Mouse (Mus musculus) midbrain, embryonic 14.5 days (tissue): ENCODE measurements at regions not wholly inside any gene's neighbourhood (a gene's known extent, or its start where the extent isn't known, plus 50 kb on each side); places are given as distances from the start of the nearest gene placed in this dataset.

Experiments used
- ATAC-seq: fragments of 200-750 bp; cut with Nextera tagmentation; 2 replicates; pipeline ENCODE4 v1.8.0; 2017; ENCODE audit warnings: moderate number of reproducible peaks, moderate library complexity; ENCODE audit not compliant: low FRiP score, low TSS enrichment
- DNase-seq: peaks from one replicate; pipeline ENCODE4 v3.0.0-alpha.2; 2015
- H3K27ac ChIP-seq: fragments of 300-500 bp; sonication (generic); replicated peaks from 2 replicates; pipeline ENCODE4 v1.5.1; 2014; ENCODE audit warnings: mild to moderate bottlenecking, low read depth, low read length, moderate library complexity
- H3K27me3 ChIP-seq: fragments of 300-500 bp; sonication (generic); 2 replicates; pipeline ENCODE4 v1.6.1; 2014; ENCODE audit warnings: low read length, control low read depth, mixed read lengths; ENCODE audit not compliant: control insufficient read depth, insufficient read depth
- H3K36me3 ChIP-seq: fragments of 300-500 bp; sonication (generic); 2 replicates; pipeline ENCODE4 v1.6.1; 2014; ENCODE audit warnings: low read length, control low read depth; ENCODE audit not compliant: control insufficient read depth, insufficient read depth
- H3K4me1 ChIP-seq: fragments of 300-500 bp; sonication (generic); 2 replicates; pipeline ENCODE4 v1.6.1; 2014; ENCODE audit warnings: mild to moderate bottlenecking, antibody characterized with exemption, low read length, control low read depth; ENCODE audit not compliant: control insufficient read depth, insufficient read depth
- H3K4me2 ChIP-seq: fragments of 300-500 bp; sonication (generic); 2 replicates; pipeline ENCODE4 v1.6.1; 2014; ENCODE audit warnings: mild to moderate bottlenecking, low read length, moderate library complexity
- H3K4me3 ChIP-seq: fragments of 300-500 bp; sonication (generic); replicated peaks from 2 replicates; pipeline ENCODE4 v1.5.1; 2014; ENCODE audit warnings: low read depth, low read length
- H3K9ac ChIP-seq: fragments of 300-500 bp; sonication (generic); replicated peaks from 2 replicates; pipeline ENCODE4 v1.6.1; 2014; ENCODE audit warnings: mild to moderate bottlenecking, low read length, moderate library complexity
- H3K9me3 ChIP-seq: fragments of 300-500 bp; sonication (generic); 2 replicates; pipeline ENCODE4 v1.6.1; 2016; ENCODE audit warnings: low read length, control low read depth, mixed read lengths; ENCODE audit not compliant: control insufficient read depth
- WGBS: fragments of 180-500 bp; shearing (Covaris S2); extraction: QIAGEN DNeasy Blood & Tissue Kit; methylation state at CpG from one replicate; pipeline ENCODE4 v1.1.7; 2014; 5-methylcytosine and 5-hydroxymethylcytosine counted together

DNA sequence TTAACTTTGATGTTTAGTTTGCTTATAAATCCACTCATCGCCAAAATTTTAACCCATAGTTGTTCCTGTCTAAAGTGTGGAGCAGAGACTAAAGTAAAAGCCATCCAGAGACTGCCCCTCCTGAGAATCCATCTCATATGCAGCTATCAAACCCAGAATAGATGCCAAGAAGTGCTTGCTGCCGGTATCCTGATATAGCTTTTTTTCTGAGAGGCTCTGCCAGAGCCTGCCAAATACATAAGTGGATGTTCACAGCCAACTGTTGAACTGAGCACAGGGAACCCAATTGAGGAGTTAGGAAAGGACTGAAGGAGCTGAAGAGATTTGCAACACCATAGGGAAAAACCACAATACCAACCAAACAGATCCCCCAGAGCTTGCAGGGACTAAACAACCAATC, 600.3 kb downstream of the Hdgfl1 start:
- H3K27ac ChIP-seq = no peak overlapping the region
- no peaks in the 10 kb centered on the region for H3K9me3 ChIP-seq
- DNase-seq (no peak), ATAC-seq (no peak)
- H3K4me1 ChIP-seq = no peaks in the 10 kb centered on the region
- H3K9ac ChIP-seq = no peak overlapping the region
- H3K4me3 ChIP-seq = no peak overlapping the region
- no peaks in the 10 kb centered on the region for H3K27me3 ChIP-seq
- H3K4me2 ChIP-seq = no peak overlapping the region
- H3K36me3 ChIP-seq = no peaks in the 10 kb centered on the region
- WGBS = 78% methylated on average over 2 of the region's 2 CpGs

DNA sequence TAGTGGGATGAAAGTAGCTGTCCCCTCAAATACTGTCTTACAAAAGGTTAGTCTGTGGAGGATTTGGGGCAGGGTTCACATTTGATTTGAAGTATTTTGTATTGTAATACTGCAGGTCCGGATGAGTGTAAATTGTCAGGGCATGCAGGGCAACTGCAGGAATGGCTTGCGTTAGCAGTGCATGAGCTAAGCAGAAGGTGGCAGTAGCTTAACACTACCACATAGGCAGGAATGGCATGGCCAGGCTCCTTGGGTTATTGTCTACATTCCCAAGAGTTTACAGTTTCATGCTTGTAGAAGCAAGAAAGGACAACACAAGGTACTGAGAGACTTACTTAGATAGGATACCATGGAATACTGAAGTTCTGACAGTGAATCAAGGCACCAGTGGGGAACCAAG, 611.3 kb downstream of the Hdgfl1 start:
- 71% methylated on average over 2 of the region's 2 CpGs for WGBS
- Histone ChIP-seq H3K4me2 (no peak overlapping the region), H3K36me3 (no peaks in the 10 kb centered on the region), H3K9ac (no peak overlapping the region), H3K4me3 (no peak overlapping the region), H3K27me3 (no peaks in the 10 kb centered on the region), H3K4me1 (peaks cover 8% of the 10 kb centered on the region; the same call in 1 of the 2 replicates), H3K27ac (no peak overlapping the region), H3K9me3 (no peaks in the 10 kb centered on the region)
- ATAC-seq (no peak), DNase-seq (peak; percentile 42)

DNA sequence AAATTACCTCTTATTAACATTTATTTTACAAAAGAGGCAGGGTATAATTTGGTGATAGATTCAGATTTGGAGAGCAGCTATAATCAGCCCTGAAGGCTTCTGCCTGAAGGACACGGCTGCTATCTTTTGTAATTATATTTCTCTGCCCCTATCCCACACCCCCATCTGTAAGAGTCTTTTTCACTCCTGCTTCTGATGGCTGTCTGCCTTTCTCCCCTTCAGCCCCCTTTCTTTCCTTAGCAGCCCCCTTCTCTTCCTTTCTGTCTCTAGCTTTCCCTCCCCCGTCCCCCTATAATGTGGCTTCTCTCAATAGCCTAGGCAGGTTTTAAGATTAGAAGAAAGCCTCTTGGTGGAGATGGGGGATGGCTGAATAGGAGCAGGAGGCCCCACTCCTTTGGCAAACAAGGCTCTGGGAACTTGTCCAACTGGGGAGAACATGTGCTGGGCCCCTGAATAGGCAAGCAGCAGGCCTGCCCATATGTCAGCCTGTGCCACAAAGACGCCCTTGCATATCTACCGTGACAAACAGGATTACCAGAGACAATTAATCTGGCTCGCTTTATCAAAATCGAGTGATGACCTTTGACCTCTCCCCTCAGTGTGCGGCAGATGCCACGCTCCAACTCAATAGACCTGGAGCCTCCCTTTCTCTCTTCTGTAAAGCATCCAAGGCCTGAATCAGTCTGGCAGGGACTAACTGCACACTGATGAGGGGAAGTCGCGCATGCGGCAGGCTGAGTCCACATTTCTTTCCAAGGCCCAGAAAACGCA, 615.1 kb downstream of the Hdgfl1 start:
- Histone ChIP-seq H3K4me1 (peaks cover 8% of the 10 kb centered on the region; the same call in 1 of the 2 replicates), H3K4me2 (no peak overlapping the region), H3K27me3 (no peaks in the 10 kb centered on the region), H3K9me3 (no peaks in the 10 kb centered on the region), H3K27ac (peak overlapping the region; percentile 71), H3K36me3 (no peaks in the 10 kb centered on the region), H3K4me3 (no peak overlapping the region), H3K9ac (no peak overlapping the region)
- ATAC-seq (peak; percentile 96), DNase-seq (peak; percentile 90)
- 6% methylated on average over 12 of the region's 12 CpGs for WGBS

DNA sequence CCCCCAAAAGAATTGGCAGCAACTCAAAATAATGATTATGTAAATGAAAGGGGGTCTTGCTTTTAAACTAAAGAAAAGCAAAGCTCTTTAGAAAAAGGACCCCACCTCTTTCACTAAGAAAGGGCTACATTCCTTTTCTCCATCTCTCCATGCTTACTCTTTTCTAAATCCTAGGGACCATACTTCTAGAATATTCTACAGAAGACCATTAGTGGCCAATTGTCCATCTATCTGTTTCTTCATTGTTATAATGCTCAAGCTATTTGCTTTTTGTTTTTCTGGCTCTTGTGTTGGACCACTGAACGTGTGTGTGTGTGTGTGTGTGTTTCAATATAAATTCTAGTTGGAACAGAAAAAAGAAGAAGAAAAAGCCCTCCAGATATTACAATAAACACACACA, 615.7 kb downstream of the Hdgfl1 start:
- H3K27me3 ChIP-seq = no peaks in the 10 kb centered on the region
- H3K4me1 ChIP-seq = peaks cover 8% of the 10 kb centered on the region; the same call in 1 of the 2 replicates
- 0% methylated on average over 1 of the region's 1 CpGs for WGBS
- H3K36me3 ChIP-seq = no peaks in the 10 kb centered on the region
- ATAC-seq (peak; percentile 1; the same call in 1 of the 2 replicates), DNase-seq (peak; percentile 36)
- no peak overlapping the region for H3K9ac ChIP-seq
- no peaks in the 10 kb centered on the region for H3K9me3 ChIP-seq
- peak overlapping the region; percentile 71 for H3K27ac ChIP-seq
- H3K4me2 ChIP-seq = no peak overlapping the region
- H3K4me3 ChIP-seq = no peak overlapping the region

DNA sequence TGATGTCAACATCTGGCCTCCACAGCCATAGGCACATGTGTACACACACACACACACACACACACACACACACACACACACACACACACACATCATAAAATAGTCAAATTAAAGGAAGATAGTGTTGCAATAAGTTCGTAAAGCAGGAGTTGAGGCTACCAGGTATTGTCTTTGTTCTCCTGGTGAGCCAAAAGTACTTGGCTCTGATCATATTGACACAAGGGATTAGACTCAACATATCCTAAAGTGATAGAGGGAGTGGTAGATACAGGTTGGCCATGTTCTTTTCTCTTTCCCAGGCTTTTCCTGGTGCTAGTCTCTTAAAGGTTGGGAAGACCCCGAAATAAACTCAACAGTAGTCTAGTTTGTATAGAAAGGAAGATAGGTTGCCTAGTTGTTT, 616.9 kb downstream of the Hdgfl1 start:
- H3K4me1 ChIP-seq = peaks cover 8% of the 10 kb centered on the region; the same call in 1 of the 2 replicates
- WGBS = 79% methylated on average over 2 of the region's 2 CpGs
- no peak overlapping the region for H3K9ac ChIP-seq
- DNase-seq = no peak
- no peak overlapping the region for H3K4me3 ChIP-seq
- H3K4me2 ChIP-seq = no peak overlapping the region
- no peaks in the 10 kb centered on the region for H3K27me3 ChIP-seq
- H3K27ac ChIP-seq = no peak overlapping the region
- H3K9me3 ChIP-seq = no peaks in the 10 kb centered on the region
- ATAC-seq = no peak
- H3K36me3 ChIP-seq = no peaks in the 10 kb centered on the region

DNA sequence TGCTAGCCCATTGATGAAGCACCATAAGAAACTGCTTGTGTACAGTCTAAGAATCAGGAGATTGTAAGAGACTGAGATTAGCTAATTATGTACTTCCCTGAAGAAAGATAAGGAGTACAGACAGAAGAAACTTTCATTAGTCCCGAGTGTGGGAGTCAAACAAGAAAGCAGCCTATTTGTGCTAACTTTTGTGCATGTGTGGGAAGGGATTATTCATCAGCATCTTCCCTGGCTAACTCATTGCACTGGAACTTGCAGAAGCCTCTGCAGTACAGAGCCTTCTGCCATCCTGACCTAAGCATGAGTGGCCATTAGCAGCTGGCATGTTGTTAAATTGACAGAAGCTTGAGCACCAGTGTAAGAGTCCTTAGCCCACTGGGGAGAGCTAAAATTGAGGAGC, 619.5 kb downstream of the Hdgfl1 start:
- 65% methylated on average over 1 of the region's 1 CpGs for WGBS

DNA sequence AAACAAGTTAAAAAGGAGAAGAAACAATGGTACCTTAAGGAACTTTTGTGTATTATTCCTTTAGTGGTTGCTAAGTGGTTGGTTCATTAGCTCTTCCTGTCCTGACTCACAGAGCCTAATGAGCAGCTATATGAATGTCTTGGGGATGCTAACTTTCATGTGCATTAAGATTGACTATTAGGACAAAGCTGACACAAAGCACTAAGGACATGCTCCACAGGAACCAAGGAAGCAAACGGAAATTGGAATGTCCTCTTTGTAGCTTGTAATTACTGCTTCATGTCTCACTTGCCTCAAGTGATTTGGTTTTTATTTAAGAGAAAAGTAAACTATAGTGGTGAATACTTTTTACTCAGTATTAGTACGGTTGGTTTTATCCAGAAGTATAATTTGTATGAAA, 627.2 kb downstream of the Hdgfl1 start:
- Histone ChIP-seq H3K9me3 (no peaks in the 10 kb centered on the region), H3K36me3 (no peaks in the 10 kb centered on the region), H3K4me2 (no peak overlapping the region), H3K4me3 (no peak overlapping the region), H3K27me3 (no peaks in the 10 kb centered on the region), H3K27ac (no peak overlapping the region), H3K4me1 (no peaks in the 10 kb centered on the region), H3K9ac (no peak overlapping the region)
- no peak for ATAC-seq
- WGBS = 77% methylated on average over 2 of the region's 2 CpGs
- no peak for DNase-seq

More for the DNA sequence above, 619.5 kb downstream of the Hdgfl1 start:
- Histone ChIP-seq H3K4me3 (no peak overlapping the region), H3K9me3 (no peaks in the 10 kb centered on the region), H3K9ac (no peak overlapping the region), H3K27ac (no peak overlapping the region), H3K4me2 (no peak overlapping the region), H3K27me3 (no peaks in the 10 kb centered on the region), H3K4me1 (peaks cover 8% of the 10 kb centered on the region; the same call in 1 of the 2 replicates), H3K36me3 (no peaks in the 10 kb centered on the region)
- DNase-seq = no peak
- no peak for ATAC-seq

DNA sequence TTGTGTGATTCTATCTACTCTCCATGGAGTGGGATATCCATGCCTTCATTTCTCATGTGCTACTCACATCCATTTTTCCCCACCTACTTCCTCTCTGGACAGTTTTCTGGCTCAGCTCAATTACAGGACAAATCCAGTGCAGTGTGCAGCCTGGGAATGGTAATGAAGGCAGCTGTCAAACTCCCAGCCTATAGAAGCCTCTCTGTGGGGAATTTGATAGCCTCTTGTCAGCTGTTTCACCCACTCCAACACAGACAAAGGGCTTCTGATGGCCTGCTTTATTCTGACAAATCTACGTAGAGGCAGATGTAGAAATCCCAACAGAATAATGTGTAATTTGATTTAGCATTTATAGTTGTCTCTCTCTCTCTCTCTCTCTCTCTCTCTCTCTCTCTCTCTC, 650.6 kb downstream of the Hdgfl1 start:
- ATAC-seq (peak; percentile 84), DNase-seq (peak; percentile 68)
- Histone ChIP-seq H3K4me3 (no peak overlapping the region), H3K9me3 (no peaks in the 10 kb centered on the region), H3K27me3 (no peaks in the 10 kb centered on the region), H3K9ac (no peak overlapping the region), H3K4me2 (no peak overlapping the region), H3K36me3 (no peaks in the 10 kb centered on the region), H3K27ac (peak overlapping the region; percentile 37), H3K4me1 (peaks cover 4% of the 10 kb centered on the region; the same call in 1 of the 2 replicates)
- 3% methylated on average over 1 of the region's 1 CpGs for WGBS

DNA sequence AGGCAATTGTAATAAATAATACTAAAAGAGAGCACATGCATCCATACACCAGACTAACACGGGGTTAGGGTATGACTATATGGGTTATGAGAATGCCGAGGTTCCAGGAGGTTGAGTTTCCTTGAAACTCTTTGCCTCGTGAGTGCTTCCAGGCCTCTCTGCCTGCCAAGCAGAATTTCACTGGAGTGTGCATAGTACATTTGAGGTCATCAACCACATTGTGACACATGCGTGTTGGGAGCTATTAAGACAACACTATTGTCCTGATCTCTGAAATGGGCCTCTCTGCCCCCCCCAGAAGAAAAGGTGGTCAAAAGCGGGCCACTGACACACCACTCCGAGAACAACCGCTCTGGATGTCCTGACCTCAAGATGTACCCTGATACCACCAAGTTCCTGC, 655.8 kb downstream of the Hdgfl1 start:
- H3K9ac ChIP-seq = no peak overlapping the region
- no peak overlapping the region for H3K27ac ChIP-seq
- no peak overlapping the region for H3K4me3 ChIP-seq
- 72% methylated on average over 7 of the region's 7 CpGs for WGBS
- DNase-seq (no peak), ATAC-seq (no peak)
- H3K27me3 ChIP-seq = no peaks in the 10 kb centered on the region
- no peaks in the 10 kb centered on the region for H3K9me3 ChIP-seq
- H3K36me3 ChIP-seq = no peaks in the 10 kb centered on the region
- H3K4me1 ChIP-seq = peaks cover under 1% of the 10 kb centered on the region; the same call in 1 of the 2 replicates
- no peak overlapping the region for H3K4me2 ChIP-seq
